Mouse (Mus musculus) CH12.LX (cell line): ENCODE results near the gene Bach2.

Experiments used
- CTCF ChIP-seq, 2 experiments: IDR thresholded peaks in 1 of 2; conservative IDR thresholded peaks in 1 of 2; 2 replicates each; pipeline ENCODE4 v1.5.1; 2011 to 2012; ENCODE audit warnings: low read depth in 2 of 2, low read length in 2 of 2, improper control_type of control experiment in 1 of 2, inconsistent platforms in 1 of 2, mild to moderate bottlenecking in 1 of 2, moderate library complexity in 1 of 2
- EP300 ChIP-seq: IDR thresholded peaks from 2 replicates; pipeline ENCODE4 v1.6.1; 2011; ENCODE audit warnings: low read length, improper control_type of control experiment
- KAT2A ChIP-seq: IDR thresholded peaks from 2 replicates; pipeline ENCODE4 v1.6.1; 2012; ENCODE audit warnings: low read length, improper control_type of control experiment, inconsistent platforms; ENCODE audit not compliant: insufficient replicate concordance
- MAX ChIP-seq: IDR thresholded peaks from 2 replicates; pipeline ENCODE4 v1.6.1; 2011; ENCODE audit warnings: low read length, improper control_type of control experiment
- POLR2A ChIP-seq: IDR thresholded peaks from 2 replicates; pipeline ENCODE4 v1.6.1; 2011; ENCODE audit warnings: low read depth, mild to moderate bottlenecking, improper control_type of control experiment, low read length
- RAD21 ChIP-seq: IDR thresholded peaks from 2 replicates; pipeline ENCODE4 v1.6.1; 2011; ENCODE audit warnings: low read depth, mild to moderate bottlenecking, low read length, improper control_type of control experiment, moderate library complexity
- RCOR1 ChIP-seq: conservative IDR thresholded peaks from 2 replicates; pipeline ENCODE4 v1.6.1; 2012; ENCODE audit warnings: low read depth, mild to moderate bottlenecking, inconsistent platforms, low read length, improper control_type of control experiment
- TBP ChIP-seq: conservative IDR thresholded peaks from 2 replicates; pipeline ENCODE4 v1.6.1; 2011; ENCODE audit warnings: low read depth, low read length, improper control_type of control experiment
- TCF12 ChIP-seq: IDR thresholded peaks from 2 replicates; pipeline ENCODE4 v1.6.1; 2014; ENCODE audit warnings: low read depth, mild to moderate bottlenecking, inconsistent platforms, low read length, improper control_type of control experiment
- UBTF ChIP-seq: IDR thresholded peaks from 2 replicates; pipeline ENCODE4 v1.6.1; 2012; ENCODE audit warnings: low read depth, mild to moderate bottlenecking, inconsistent platforms, low read length, improper control_type of control experiment, moderate library complexity
- USF1 ChIP-seq: IDR thresholded peaks from 2 replicates; pipeline ENCODE4 v1.6.1; 2014; ENCODE audit warnings: low read depth, mild to moderate bottlenecking, inconsistent platforms, low read length, improper control_type of control experiment
- ZC3H11A ChIP-seq: IDR thresholded peaks from 2 replicates; pipeline ENCODE4 v1.6.1; 2012; ENCODE audit warnings: low read depth, mild to moderate bottlenecking, inconsistent platforms, low read length, improper control_type of control experiment
- ZMIZ1 ChIP-seq: IDR thresholded peaks from 2 replicates; pipeline ENCODE4 v1.6.1; 2012; ENCODE audit warnings: low read depth, mild to moderate bottlenecking, inconsistent platforms, low read length, improper control_type of control experiment
- ZNF384 ChIP-seq: IDR thresholded peaks from 2 replicates; pipeline ENCODE4 v1.6.1; 2012; ENCODE audit warnings: low read depth, low read length, improper control_type of control experiment, inconsistent platforms

GRCm38 (mm10) chr4:32220129-32220491 is 18.5 kb upstream of the Bach2 start:
- no peak for TF ChIP-seq UBTF
- no peak for TF ChIP-seq ZC3H11A
- no peak for TF ChIP-seq CTCF (conservative IDR thresholded peaks at IDR 0.05 in 1 of 2, IDR thresholded peaks at IDR 0.05 in 1 of 2; ENCODE audit: low read depth in 2 of 2, low read length in 2 of 2)
- no peak for TF ChIP-seq RAD21
- TF ChIP-seq EP300 = no peak
- no peak for TF ChIP-seq TCF12
- no peak for TF ChIP-seq KAT2A
- no peak for TF ChIP-seq POLR2A
- no peak for TF ChIP-seq RCOR1
- no peak for TF ChIP-seq MAX
- TF ChIP-seq ZNF384 = no peak
- no peak for TF ChIP-seq TBP
- no peak for TF ChIP-seq ZMIZ1
- no peak for TF ChIP-seq USF1
